Mouse (Mus musculus) stomach, embryonic 16.5 days (tissue): Measurements from ENCODE around the gene Hps5. TPM values are rescaled to one million over a fixed set of nuclear protein-coding genes. Genes with fewer than 3 reads are reported as not detected.

Source experiments
- ATAC-seq: fragments of 200-750 bp; cut with Nextera tagmentation; 2 replicates; pipeline ENCODE4 v1.8.0; 2017; ENCODE audit warnings: moderate number of reproducible peaks, moderate TSS enrichment; ENCODE audit not compliant: insufficient read depth, low FRiP score
- H3K27ac ChIP-seq: fragments of 300-500 bp; sonication (generic); 2 replicates; pipeline ENCODE4 v1.5.1; 2014; ENCODE audit warnings: low read length
- H3K27me3 ChIP-seq: fragments of 300-500 bp; sonication (generic); 2 replicates; pipeline ENCODE4 v1.6.1; 2014; ENCODE audit warnings: low read length, control low read depth, mixed read lengths; ENCODE audit not compliant: control insufficient read depth, insufficient read depth
- H3K36me3 ChIP-seq: fragments of 300-500 bp; sonication (generic); 2 replicates; pipeline ENCODE4 v1.6.1; 2014; ENCODE audit warnings: low read length; ENCODE audit not compliant: control insufficient read depth, insufficient read depth
- H3K4me1 ChIP-seq: fragments of 300-500 bp; sonication (generic); 2 replicates; pipeline ENCODE4 v1.6.1; 2014; ENCODE audit warnings: low read length, control low read depth, mixed read lengths; ENCODE audit not compliant: control insufficient read depth, insufficient read depth
- H3K4me2 ChIP-seq: fragments of 300-500 bp; sonication (generic); 2 replicates; pipeline ENCODE4 v1.6.1; 2014; ENCODE audit warnings: low read depth, low read length, mixed read lengths
- H3K4me3 ChIP-seq: fragments of 300-500 bp; sonication (generic); replicated peaks from 2 replicates; pipeline ENCODE4 v1.5.1; 2014; ENCODE audit warnings: mild to moderate bottlenecking, low read length
- H3K9ac ChIP-seq: fragments of 300-500 bp; sonication (generic); 2 replicates; pipeline ENCODE4 v1.6.1; 2014; ENCODE audit warnings: low read length
- H3K9me3 ChIP-seq: fragments of 300-500 bp; sonication (generic); replicated peaks from 2 replicates; pipeline ENCODE4 v1.6.1; 2016; ENCODE audit warnings: low read length, control low read depth; ENCODE audit not compliant: control insufficient read depth
- WGBS: fragments of 180-500 bp; shearing (Covaris S2); extraction: QIAGEN DNeasy Blood & Tissue Kit; methylation state at CpG from one replicate; pipeline ENCODE4 v1.1.7; 2014; 5-methylcytosine and 5-hydroxymethylcytosine counted together
- polyA plus RNA-seq: library from polyadenylated mRNA; unstranded; fragments of >200 nt; fragmentation: Nextera tagmentation; extraction: Ambion mirVana; gene quantifications from 2 replicates; pipeline ENCODE4 v1.2.1, GENCODE M21; 2015

The Hps5 gene
- polyA plus RNA-seq, 1 experiment from 2014 or later: 23.4 TPM

DNA sequence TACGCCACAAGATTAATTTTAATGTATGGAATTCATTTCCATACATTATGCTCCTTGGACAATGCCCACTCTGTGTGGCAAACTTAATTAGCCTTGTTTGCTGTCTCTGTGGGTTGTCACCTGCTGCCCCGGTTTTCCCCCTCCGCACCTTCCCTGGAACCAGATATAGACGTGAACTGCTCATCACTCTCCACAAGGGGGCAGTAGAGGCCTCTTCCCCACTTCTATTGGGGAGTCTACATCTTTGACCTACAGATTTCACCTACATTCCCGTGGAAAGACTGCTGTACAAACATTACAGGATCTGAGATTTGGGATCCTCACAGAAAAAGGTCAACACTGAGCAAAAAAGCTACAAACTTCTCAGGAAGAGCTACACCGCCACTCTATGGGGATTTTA lies 81.3 kb downstream of the Hps5 start:
- WGBS: 32% methylated on average over 6 of the region's 6 CpGs
- no peak overlapping the region for H3K9ac ChIP-seq

GRCm38 (mm10) chr7:46712250-46712649 lies 83.6 kb downstream of the Hps5 start:
- ATAC-seq: no peak
- no peak overlapping the region for H3K4me3 ChIP-seq
- no peaks in the 10 kb centered on the region for H3K9me3 ChIP-seq
- H3K4me2 ChIP-seq: no peak overlapping the region
- H3K4me1 ChIP-seq: peaks cover 8% of the 10 kb centered on the region; the same call in 1 of the 2 replicates
- WGBS: 63% methylated on average over 6 of the region's 6 CpGs
- H3K27me3 ChIP-seq: no peaks in the 10 kb centered on the region
- H3K36me3 ChIP-seq: no peaks in the 10 kb centered on the region
- H3K27ac ChIP-seq: no peak overlapping the region
- no peak overlapping the region for H3K9ac ChIP-seq

More for the DNA sequence above, 81.3 kb downstream of the Hps5 start:
- no peak for ATAC-seq
- Histone ChIP-seq H3K36me3 (no peaks in the 10 kb centered on the region), H3K4me2 (no peak overlapping the region), H3K9me3 (no peaks in the 10 kb centered on the region), H3K27ac (no peak overlapping the region), H3K4me3 (no peak overlapping the region), H3K27me3 (no peaks in the 10 kb centered on the region), H3K4me1 (peaks cover 3% of the 10 kb centered on the region; the same call in 1 of the 2 replicates)

Other genes with a start within 250 kb of the Hps5 start
- 13.5 and 14.9 TPM in 2 replicates for gene Sergef, start 156.3 kb downstream of the Hps5 start, polyA plus RNA-seq
- gene Tph1, start 123.5 kb downstream of the Hps5 start, polyA plus RNA-seq: 1.0 TPM in 2 replicates
- gene Saal1, start 85.4 kb downstream of the Hps5 start, polyA plus RNA-seq: 23.2 and 25.6 TPM in 2 replicates
- 0.32 and 0.54 TPM in 2 replicates for gene Saa3, start 80.4 kb downstream of the Hps5 start, polyA plus RNA-seq
- 0.27 and 0.68 TPM in 2 replicates for gene Saa4, start 63.5 kb downstream of the Hps5 start, polyA plus RNA-seq
- gene Saa1, start 53.1 kb downstream of the Hps5 start, polyA plus RNA-seq: 0.48 TPM in 1 of 2 replicates, not detected in the other
- not detected in 2 replicates for gene Saa2, start 44.3 kb downstream of the Hps5 start, polyA plus RNA-seq
- 50.0 and 51.6 TPM in 2 replicates for gene Gtf2h1, start within 50 bp of the Hps5 start, polyA plus RNA-seq
- 1,904 and 2,036 TPM in 2 replicates for gene Ldha, start 45.4 kb upstream of the Hps5 start, polyA plus RNA-seq
- gene Ldhc, start 65.1 kb upstream of the Hps5 start, polyA plus RNA-seq: not detected in 2 replicates
- gene Tsg101, start 123.9 kb upstream of the Hps5 start, polyA plus RNA-seq: 137 and 140 TPM in 2 replicates
- 11.6 and 12.6 TPM in 2 replicates for gene Uevld, start 162.5 kb upstream of the Hps5 start, polyA plus RNA-seq
- not detected in 2 replicates for gene Gm9999, start 187.5 kb upstream of the Hps5 start, polyA plus RNA-seq
- 25.1 and 25.7 TPM in 2 replicates for gene Spty2d1, start 212.3 kb upstream of the Hps5 start, polyA plus RNA-seq